Mouse (Mus musculus) G1E (cell line): Measurements from ENCODE around the gene Pigl. TPM values are rescaled to one million over a fixed set of nuclear protein-coding genes. Genes with fewer than 3 reads are reported as not detected.

Experiments
- ATAC-seq: 2 replicates; pipeline ENCODE4 v1.8.0; 2016; ENCODE audit warnings: mild to moderate bottlenecking; ENCODE audit not compliant: insufficient number of reproducible peaks, poor library complexity, low FRiP score, severe bottlenecking; ENCODE audit errors: extremely low read depth
- DNase-seq: peaks from one replicate; pipeline ENCODE4 v3.0.0; 2012; ENCODE audit warnings: low spot score
- H3K27me3 ChIP-seq: 2 replicates; pipeline ENCODE4 v1.6.1; 2012; ENCODE audit warnings: mild to moderate bottlenecking, low read length, inconsistent platforms; ENCODE audit not compliant: insufficient read depth
- H3K36me3 ChIP-seq: replicated peaks from 2 replicates; pipeline ENCODE3; 2012; ENCODE audit warnings: mild to moderate bottlenecking, inconsistent platforms
- H3K4me1 ChIP-seq: 2 replicates; pipeline ENCODE4 v1.6.1; 2012; ENCODE audit warnings: low read depth, low read length, inconsistent platforms, mixed read lengths; ENCODE audit not compliant: insufficient read depth
- H3K4me3 ChIP-seq: 2 replicates; pipeline ENCODE4 v1.5.1; 2012; ENCODE audit warnings: low read depth, mild to moderate bottlenecking, inconsistent platforms, low read length, moderate library complexity, mixed read lengths
- H3K9me3 ChIP-seq: replicated peaks from 2 replicates; pipeline ENCODE4 v1.6.1; 2012; ENCODE audit warnings: inconsistent platforms
- CTCF ChIP-seq: IDR thresholded peaks from 2 replicates; pipeline ENCODE4 v1.5.1; 2012; ENCODE audit warnings: low read depth, low read length, inconsistent platforms, mixed read lengths
- GATA1 ChIP-seq: IDR thresholded peaks from 2 replicates; pipeline ENCODE4 v1.6.1; 2012; ENCODE audit warnings: borderline replicate concordance, low read length, inconsistent platforms, mixed read lengths
- GATA2 ChIP-seq: IDR thresholded peaks from 2 replicates; pipeline ENCODE4 v1.6.1; 2012; ENCODE audit warnings: low read depth, low read length, inconsistent platforms, borderline replicate concordance
- POLR2AphosphoS5 ChIP-seq: IDR thresholded peaks from 2 replicates; pipeline ENCODE4 v1.6.1; 2012; ENCODE audit warnings: low read depth, low read length, inconsistent platforms; ENCODE audit not compliant: insufficient replicate concordance
- TAL1 ChIP-seq: conservative IDR thresholded peaks from 2 replicates; pipeline ENCODE4 v1.6.1; 2012; ENCODE audit warnings: low read depth, low read length, inconsistent platforms, mixed read lengths
- polyA plus RNA-seq: library from polyadenylated mRNA; stranded (reverse); fragments of >175 nt; gene quantifications from 2 replicates; pipeline ENCODE4 v1.2.3, GENCODE M21; 2012
- total RNA-seq, 2 experiments: library from RNA; stranded (forward) in 1 of 2; stranded (reverse) in 1 of 2; fragments of 200-1000 nt in 1 of 2; fragments of >200 nt in 1 of 2; fragmentation: Nextera tagmentation in 1 of 2; gene quantifications; 2 replicates each; pipeline ENCODE4 v1.2.3; 2014 to 2017

Pigl gene
- total and polyA plus RNA-seq, 3 experiments = 2.9 to 32.9 (median 5.3) TPM

DNA sequence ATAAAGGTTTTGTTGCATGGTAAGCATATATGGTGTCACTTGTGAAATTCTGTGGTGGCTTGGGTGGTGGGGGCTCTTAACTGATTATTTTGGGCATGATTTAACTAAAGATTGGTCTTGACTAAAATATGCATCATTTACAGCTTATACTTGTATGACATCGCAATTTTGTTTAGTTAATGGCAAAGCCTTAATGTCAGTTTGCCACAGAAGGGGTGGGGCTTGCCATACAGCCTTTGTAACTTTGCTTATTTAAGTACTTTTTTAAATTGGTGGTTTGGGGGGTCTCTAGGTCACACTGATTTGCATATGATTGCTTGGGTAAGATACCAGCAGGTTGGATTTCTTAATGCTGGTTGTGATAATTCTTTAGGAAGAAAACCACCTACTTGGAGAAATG, 94.9 kb downstream of the Pigl start:
- Histone ChIP-seq H3K36me3 (peaks cover 27% of the 10 kb centered on the region), H3K9me3 (no peaks in the 10 kb centered on the region), H3K27me3 (no peaks in the 10 kb centered on the region), H3K4me1 (peaks cover 34% of the 10 kb centered on the region), H3K4me3 (peak overlapping the region; percentile 63)
- no peak for TF ChIP-seq GATA1
- TF ChIP-seq TAL1 = no peak
- TF ChIP-seq POLR2AphosphoS5 = no peak
- TF ChIP-seq GATA2 = no peak
- TF ChIP-seq CTCF = no peak
- DNase-seq = no peak
- ATAC-seq = no peak

DNA sequence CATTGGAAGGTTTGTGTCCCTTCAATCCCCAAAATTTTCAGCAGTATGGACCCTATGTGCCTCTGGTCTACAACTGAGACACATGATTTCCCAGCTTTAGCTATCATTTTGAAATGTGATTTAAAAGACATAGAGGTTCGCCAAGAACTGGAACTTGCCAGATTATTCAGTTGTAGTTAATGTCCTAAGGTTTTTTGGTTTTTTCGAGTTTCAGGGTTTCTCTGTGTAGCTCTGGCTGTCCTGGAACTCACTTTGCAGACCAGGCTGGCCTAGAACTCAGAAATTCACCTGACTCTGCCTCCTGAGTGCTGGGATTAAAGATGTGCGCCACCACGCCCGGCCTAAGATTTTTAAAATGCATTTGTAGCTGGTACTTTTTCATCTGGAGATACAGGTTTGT, 95.4 kb downstream of the Pigl start:
- Histone ChIP-seq H3K27me3 (no peaks in the 10 kb centered on the region), H3K9me3 (no peaks in the 10 kb centered on the region), H3K4me3 (peak overlapping the region; percentile 63), H3K4me1 (peaks cover 37% of the 10 kb centered on the region), H3K36me3 (peaks cover 27% of the 10 kb centered on the region)
- ATAC-seq (no peak), DNase-seq (no peak)
- TF ChIP-seq TAL1 (no peak), POLR2AphosphoS5 (no peak), GATA1 (no peak), GATA2 (no peak), CTCF (no peak)

DNA sequence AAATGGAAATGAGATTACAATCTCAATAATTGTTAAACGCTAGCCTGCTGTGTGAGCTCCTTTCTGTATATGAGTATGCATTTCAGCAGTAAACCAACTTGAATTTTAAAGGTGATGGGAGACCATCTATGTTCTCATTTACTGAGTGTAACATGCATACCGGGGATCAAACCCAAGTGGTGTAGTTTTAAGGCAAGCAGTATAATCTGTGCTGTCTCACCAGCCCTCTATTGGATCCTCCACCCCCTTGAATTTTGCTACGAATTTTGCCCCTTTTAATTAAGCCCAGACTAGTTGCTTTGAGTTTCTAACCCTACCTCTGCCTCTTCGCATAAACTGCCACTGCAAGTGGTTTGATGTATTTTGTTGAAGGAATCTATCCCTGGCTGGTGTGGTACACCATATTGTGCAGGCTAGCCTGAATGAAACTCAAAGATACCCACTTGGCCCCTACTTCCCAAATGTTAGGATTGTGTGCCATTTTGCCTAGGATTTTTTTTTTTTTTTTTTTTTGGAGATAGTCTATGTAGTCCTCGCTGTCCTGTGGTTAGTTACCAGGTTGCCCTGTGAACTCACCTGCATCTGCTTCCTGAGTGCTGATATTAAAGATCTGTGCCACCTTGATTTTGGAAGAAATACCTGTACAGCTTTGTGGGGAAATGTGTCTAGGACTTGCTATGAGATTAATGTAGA, 96.0 kb downstream of the Pigl start:
- no peak for DNase-seq
- Histone ChIP-seq H3K9me3 (no peaks in the 10 kb centered on the region), H3K27me3 (no peaks in the 10 kb centered on the region), H3K36me3 (peaks cover 27% of the 10 kb centered on the region), H3K4me1 (peaks cover 39% of the 10 kb centered on the region), H3K4me3 (peak overlapping the region; percentile 63)
- ATAC-seq = no peak
- TF ChIP-seq GATA2 (no peak), POLR2AphosphoS5 (peak; percentile 24; the same call in 1 of the 2 replicates)

DNA sequence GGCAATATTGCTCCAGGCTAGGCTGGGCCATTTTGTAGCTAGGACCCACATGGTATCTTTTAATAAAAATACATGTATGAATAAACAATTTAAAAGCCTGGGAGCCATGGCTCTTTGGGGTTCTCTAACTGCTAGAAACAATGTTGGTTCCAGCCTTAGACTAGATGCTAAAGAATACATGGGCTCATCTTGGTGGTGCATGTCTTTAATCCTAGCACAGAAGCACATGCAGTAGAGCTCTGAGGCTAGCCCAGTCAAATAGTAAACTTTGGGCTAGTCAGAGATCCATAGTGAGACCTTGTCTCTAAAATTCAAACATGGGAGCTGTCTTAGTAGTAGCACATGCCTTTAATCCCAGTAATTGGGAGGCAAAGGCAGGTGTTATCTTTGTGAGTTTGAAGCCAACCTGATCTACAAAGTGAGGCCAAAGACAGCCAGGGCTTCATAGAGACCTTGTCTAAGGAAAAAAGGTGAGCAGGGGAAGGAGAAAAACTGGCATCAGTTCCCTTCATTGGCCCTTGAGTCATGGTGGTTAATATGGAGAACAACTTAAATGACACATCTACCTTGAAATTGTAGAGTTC, 96.8 kb downstream of the Pigl start:
- Histone ChIP-seq H3K27me3 (no peaks in the 10 kb centered on the region), H3K9me3 (no peaks in the 10 kb centered on the region), H3K4me3 (no peak overlapping the region; the same call in 1 of the 2 replicates), H3K4me1 (peaks cover 43% of the 10 kb centered on the region), H3K36me3 (peaks cover 27% of the 10 kb centered on the region)
- TF ChIP-seq POLR2AphosphoS5 (no peak), GATA1 (no peak)
- ATAC-seq = no peak
- no peak for DNase-seq

DNA sequence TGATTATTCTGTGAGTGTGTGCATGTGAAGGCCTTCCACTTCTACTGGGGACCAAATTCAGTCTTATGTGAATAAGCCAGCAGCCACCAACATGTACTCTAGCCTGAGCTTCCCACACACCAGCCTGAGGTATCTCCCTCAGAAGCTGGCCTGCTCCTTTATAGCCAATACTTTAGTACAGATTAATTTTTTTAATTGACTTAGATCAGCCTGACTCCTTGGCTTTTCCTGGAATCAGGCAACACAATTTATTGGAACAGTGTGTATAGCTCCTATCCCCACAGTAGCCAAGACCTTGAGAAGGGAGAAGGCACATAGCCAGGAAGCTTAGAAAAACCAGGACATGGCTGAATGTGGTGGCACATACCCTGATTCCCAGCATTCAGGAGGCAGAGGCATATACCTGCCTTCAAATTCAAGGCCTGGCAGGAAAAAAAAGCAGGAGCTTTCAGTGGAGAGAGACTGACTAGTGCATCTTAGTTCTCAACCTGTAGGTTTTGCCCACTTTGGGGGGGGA, 97.7 kb downstream of the Pigl start:
- Histone ChIP-seq H3K4me1 (peaks cover 42% of the 10 kb centered on the region), H3K4me3 (no peak overlapping the region), H3K27me3 (peaks cover 3% of the 10 kb centered on the region; the same call in 1 of the 2 replicates), H3K9me3 (peaks cover 3% of the 10 kb centered on the region), H3K36me3 (peaks cover 27% of the 10 kb centered on the region)
- no peak for ATAC-seq
- DNase-seq = no peak
- TF ChIP-seq TAL1 (no peak), GATA1 (no peak), POLR2AphosphoS5 (no peak), CTCF (no peak), GATA2 (no peak)

DNA sequence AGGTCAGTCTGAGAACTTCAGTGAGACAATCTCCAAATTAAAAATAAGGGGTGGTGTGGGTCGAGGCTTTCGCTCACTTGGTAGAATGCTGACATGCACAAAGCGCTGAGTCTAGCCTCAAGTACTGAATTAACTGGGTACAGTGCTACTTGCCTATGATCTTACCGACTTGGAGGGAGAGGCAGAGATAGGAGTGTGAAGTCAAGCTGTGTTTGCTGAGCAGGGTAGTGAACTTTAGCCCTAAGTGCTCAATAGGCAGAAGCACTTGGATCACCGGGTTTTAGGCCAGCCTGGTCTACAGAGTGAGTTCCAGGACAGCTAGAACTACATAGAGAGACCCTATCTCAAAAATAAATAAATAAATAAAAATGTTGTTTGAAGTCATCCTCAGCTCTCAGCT, 98.9 kb downstream of the Pigl start:
- DNase-seq (no peak), ATAC-seq (no peak)
- H3K27me3 ChIP-seq = peaks cover 3% of the 10 kb centered on the region; the same call in 1 of the 2 replicates
- TF ChIP-seq CTCF (no peak), TAL1 (no peak), GATA1 (no peak), GATA2 (no peak), POLR2AphosphoS5 (no peak)
- H3K4me1 ChIP-seq = peaks cover 42% of the 10 kb centered on the region
- peaks cover 27% of the 10 kb centered on the region for H3K36me3 ChIP-seq
- peaks cover 3% of the 10 kb centered on the region for H3K9me3 ChIP-seq
- H3K4me3 ChIP-seq = no peak overlapping the region
